Mouse (Mus musculus) ES-Bruce4 (cell line): ENCODE data around the gene Cc2d2a. TPM values are rescaled to one million over a fixed set of nuclear protein-coding genes. Genes with fewer than 3 reads are reported as not detected.

Experiments used
- H3K27ac ChIP-seq: 2 replicates; pipeline ENCODE4 v1.5.1; 2012; ENCODE audit warnings: low read length, inconsistent platforms; ENCODE audit not compliant: insufficient read depth
- H3K27me3 ChIP-seq: 2 replicates; pipeline ENCODE4 v1.6.1; 2012; ENCODE audit warnings: mild to moderate bottlenecking, low read length, inconsistent platforms; ENCODE audit not compliant: control insufficient read depth, poor library complexity, insufficient read depth, severe bottlenecking
- H3K36me3 ChIP-seq: 2 replicates; pipeline ENCODE4 v1.6.1; 2012; ENCODE audit warnings: inconsistent platforms, mild to moderate bottlenecking, low read length, moderate library complexity; ENCODE audit not compliant: control insufficient read depth, poor library complexity, insufficient read depth, severe bottlenecking
- H3K4me1 ChIP-seq: one replicate; pipeline ENCODE4 v1.8.1; 2011; ENCODE audit warnings: low read length; ENCODE audit not compliant: control insufficient read depth, insufficient read depth
- H3K4me3 ChIP-seq: 2 replicates; pipeline ENCODE4 v1.5.1; 2011; ENCODE audit warnings: low read depth, mild to moderate bottlenecking, low read length
- H3K9ac ChIP-seq: 2 replicates; pipeline ENCODE4 v1.6.1; 2012; ENCODE audit warnings: low read depth, mild to moderate bottlenecking, inconsistent platforms; ENCODE audit not compliant: poor library complexity, severe bottlenecking
- H3K9me3 ChIP-seq: replicated peaks from 2 replicates; pipeline ENCODE4 v1.6.1; 2012; ENCODE audit warnings: mild to moderate bottlenecking, low read length, inconsistent platforms; ENCODE audit not compliant: control insufficient read depth, poor library complexity, insufficient read depth, severe bottlenecking
- CTCF ChIP-seq: IDR thresholded peaks from one replicate; pipeline ENCODE4 v1.8.1; 2011; ENCODE audit warnings: low read depth, low read length
- EP300 ChIP-seq: IDR thresholded peaks from 2 replicates; pipeline ENCODE4 v1.6.1; 2011; ENCODE audit warnings: low read depth, low read length; ENCODE audit not compliant: insufficient read depth
- POLR2A ChIP-seq: IDR thresholded peaks from one replicate; pipeline ENCODE4 v1.8.1; 2011; ENCODE audit warnings: low read length; ENCODE audit not compliant: insufficient read depth
- polyA plus RNA-seq: library from polyadenylated mRNA; stranded (reverse); fragments of >200 nt; gene quantifications from 2 replicates; pipeline ENCODE4 v1.2.4, GENCODE M21; 2011; ENCODE audit warnings: low read depth; ENCODE audit not compliant: missing spikeins, insufficient read depth, insufficient read length

Gene Cc2d2a
- polyA plus RNA-seq, 1 experiment = 7.9 TPM

DNA sequence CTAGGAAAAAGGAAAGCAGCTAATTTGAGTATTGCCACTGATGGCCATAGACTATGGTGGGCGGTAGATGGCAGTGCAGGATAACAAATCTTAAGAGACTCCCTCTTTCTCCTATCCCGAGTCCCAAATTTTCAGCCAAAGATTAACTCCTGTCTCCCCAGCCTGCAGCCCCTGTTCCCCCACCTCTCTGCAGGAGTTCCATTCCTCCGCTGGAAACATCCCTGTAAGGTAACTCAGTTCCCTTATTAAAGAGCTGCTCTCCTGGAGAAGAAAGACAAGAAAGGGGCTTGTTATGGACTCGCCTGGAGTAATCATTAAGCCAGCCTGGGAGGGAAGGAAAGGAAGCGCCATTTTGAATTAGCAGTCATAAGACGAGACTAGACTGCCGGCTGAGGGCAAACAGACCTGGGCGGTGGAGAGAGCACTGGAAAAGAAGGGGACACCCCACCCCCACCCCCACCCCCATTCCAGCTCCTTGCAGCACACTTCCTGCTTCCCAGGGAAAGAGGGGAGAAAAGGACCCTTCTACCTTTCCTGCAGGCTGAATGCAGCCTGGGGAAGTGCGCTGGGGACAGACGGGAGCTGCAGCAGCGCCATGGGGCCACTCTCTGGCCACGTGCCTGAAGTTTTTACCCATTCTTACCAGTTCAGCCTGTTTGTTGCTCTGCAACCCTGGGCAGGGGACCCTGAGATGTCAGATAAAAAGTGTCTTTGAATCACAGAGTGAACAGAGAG lies 10.2 kb downstream of the Cc2d2a start:
- no peaks in the 10 kb centered on the region for H3K27me3 ChIP-seq
- peak; percentile 25 for TF ChIP-seq CTCF
- TF ChIP-seq POLR2A = no peak
- TF ChIP-seq EP300 = no peak
- H3K27ac ChIP-seq = no peak overlapping the region; the same call in 1 of the 2 replicates
- H3K9me3 ChIP-seq = no peaks in the 10 kb centered on the region
- peak overlapping the region; percentile 67 for H3K9ac ChIP-seq
- H3K4me1 ChIP-seq = no peaks in the 10 kb centered on the region
- peak overlapping the region; percentile 81 for H3K4me3 ChIP-seq
- no peaks in the 10 kb centered on the region for H3K36me3 ChIP-seq

DNA sequence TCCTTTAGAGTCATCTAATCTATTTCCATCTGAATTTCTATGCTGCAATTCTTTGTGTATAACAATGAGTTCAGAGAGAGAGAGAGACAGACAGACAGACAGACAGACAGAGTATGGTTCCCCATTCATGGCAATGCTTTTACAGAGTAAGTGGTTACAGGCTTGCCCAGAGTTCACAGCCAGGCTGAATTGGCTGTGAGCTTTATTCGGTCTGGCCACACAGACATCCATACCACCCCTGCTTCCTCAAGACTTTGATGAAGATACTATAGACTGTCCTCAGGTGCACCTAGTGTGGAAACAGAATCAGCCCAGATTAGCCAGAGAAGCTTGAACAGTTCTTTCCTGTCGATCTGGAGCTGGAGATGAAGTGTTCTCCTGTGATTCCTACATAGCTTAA lies 10.9 kb downstream of the Cc2d2a start:
- Histone ChIP-seq H3K4me3 (no peak overlapping the region; the same call in 1 of the 2 replicates), H3K36me3 (no peaks in the 10 kb centered on the region), H3K27me3 (no peaks in the 10 kb centered on the region), H3K4me1 (no peaks in the 10 kb centered on the region), H3K9ac (peak overlapping the region; percentile 67), H3K9me3 (no peaks in the 10 kb centered on the region), H3K27ac (no peak overlapping the region)
- TF ChIP-seq POLR2A (no peak), CTCF (no peak), EP300 (no peak)

DNA sequence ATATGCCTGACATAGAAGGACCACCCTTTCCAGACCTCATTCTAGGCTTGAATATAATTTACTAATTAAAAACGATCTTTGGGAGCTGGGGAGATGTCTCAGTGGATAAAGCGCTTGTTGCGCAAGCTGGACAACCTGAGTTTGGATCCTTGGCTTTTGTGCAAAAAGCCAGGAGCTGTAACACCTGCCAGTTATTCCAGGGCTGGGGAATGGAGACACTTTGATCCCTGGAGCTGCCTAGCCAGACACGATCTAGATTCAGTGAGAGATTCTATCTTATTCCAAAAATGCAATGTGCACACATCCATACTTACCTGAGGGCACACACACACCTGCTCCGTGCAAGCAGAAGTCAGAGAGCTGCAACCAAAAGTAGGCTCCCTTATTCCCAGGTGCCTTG lies 23.3 kb downstream of the Cc2d2a start:
- TF ChIP-seq EP300 (no peak), CTCF (no peak), POLR2A (no peak)
- H3K27me3 ChIP-seq = no peaks in the 10 kb centered on the region

DNA sequence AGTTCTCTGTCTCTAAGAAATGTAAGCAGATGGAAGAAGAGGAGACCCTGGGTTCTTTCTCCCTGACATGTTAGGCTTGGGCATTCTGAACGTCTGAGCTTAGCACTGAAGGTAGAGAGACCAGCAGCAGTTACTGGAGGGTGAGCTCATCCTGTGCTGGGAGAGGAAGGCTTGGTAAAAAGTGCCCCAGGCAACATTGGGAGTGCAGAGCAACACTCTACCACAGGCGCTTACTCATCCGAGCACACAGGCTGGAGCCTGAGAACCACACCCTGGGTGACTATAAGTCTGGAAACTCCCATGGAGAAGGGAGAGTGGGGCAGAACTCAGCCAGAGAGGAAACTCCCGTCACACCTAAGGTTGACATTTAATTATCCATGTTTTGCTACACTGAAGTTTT lies 30.3 kb downstream of the Cc2d2a start:
- Histone ChIP-seq H3K36me3 (no peaks in the 10 kb centered on the region; the same call in 1 of the 2 replicates), H3K9ac (no peak overlapping the region), H3K4me3 (no peak overlapping the region), H3K4me1 (no peaks in the 10 kb centered on the region), H3K27me3 (no peaks in the 10 kb centered on the region), H3K27ac (no peak overlapping the region), H3K9me3 (no peaks in the 10 kb centered on the region)
- no peak for TF ChIP-seq EP300

More for the DNA sequence above, 23.3 kb downstream of the Cc2d2a start:
- Histone ChIP-seq H3K4me3 (no peak overlapping the region), H3K4me1 (no peaks in the 10 kb centered on the region), H3K27ac (no peak overlapping the region), H3K9ac (no peak overlapping the region), H3K36me3 (peaks cover 3% of the 10 kb centered on the region), H3K9me3 (no peaks in the 10 kb centered on the region)

DNA sequence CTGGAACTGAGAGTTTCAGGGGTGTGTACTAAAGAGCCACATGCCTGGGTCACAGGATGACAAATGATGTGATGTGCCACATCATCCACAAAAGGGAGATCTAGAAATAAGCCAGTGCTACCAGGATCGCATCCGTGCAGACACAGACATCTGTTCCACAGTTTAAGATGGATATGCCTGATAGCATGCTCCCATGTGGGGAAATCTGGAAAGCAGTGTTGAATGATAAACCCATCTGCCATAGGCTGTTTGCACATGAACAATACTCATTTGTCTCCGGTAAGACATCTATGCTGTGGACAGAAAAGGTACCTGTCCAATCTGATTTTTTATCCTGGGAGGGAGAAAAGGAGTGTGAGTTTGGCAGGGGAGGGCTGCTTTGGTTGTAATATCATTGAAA lies 35.0 kb downstream of the Cc2d2a start:
- TF ChIP-seq EP300 (no peak), CTCF (no peak), POLR2A (no peak)
- H3K27ac ChIP-seq = no peak overlapping the region
- H3K9ac ChIP-seq = no peak overlapping the region
- H3K4me3 ChIP-seq = no peak overlapping the region
- H3K4me1 ChIP-seq = no peaks in the 10 kb centered on the region
- H3K27me3 ChIP-seq = no peaks in the 10 kb centered on the region
- no peaks in the 10 kb centered on the region for H3K9me3 ChIP-seq
- H3K36me3 ChIP-seq = no peaks in the 10 kb centered on the region

DNA sequence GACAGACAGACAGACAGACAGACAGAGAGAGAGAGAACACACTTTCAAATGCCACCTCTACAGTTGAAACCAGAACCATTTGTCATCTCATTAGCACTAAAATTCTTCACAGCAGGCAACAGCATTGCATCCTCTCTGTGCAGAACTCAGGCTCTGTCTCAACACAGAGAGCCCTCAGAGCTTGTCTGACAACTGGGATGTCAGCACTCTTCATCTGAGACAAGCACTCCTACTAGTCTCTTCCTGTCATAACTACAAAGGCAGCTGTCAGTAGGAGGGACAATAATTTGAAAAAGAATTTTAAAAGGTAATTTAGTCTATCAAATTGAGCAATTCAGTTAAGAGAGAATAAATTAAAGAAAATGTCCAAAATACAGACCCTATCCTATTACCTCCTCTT lies 37.1 kb downstream of the Cc2d2a start:
- no peaks in the 10 kb centered on the region for H3K4me1 ChIP-seq
- no peaks in the 10 kb centered on the region for H3K36me3 ChIP-seq
- TF ChIP-seq EP300 (no peak), CTCF (no peak), POLR2A (no peak)
- H3K27me3 ChIP-seq = no peaks in the 10 kb centered on the region
- H3K9ac ChIP-seq = no peak overlapping the region
- no peak overlapping the region for H3K27ac ChIP-seq
- H3K9me3 ChIP-seq = no peaks in the 10 kb centered on the region
- H3K4me3 ChIP-seq = no peak overlapping the region
